Comparison of ENCODE assay signal across 8 mouse cellular contexts in the genomic region with DNA sequence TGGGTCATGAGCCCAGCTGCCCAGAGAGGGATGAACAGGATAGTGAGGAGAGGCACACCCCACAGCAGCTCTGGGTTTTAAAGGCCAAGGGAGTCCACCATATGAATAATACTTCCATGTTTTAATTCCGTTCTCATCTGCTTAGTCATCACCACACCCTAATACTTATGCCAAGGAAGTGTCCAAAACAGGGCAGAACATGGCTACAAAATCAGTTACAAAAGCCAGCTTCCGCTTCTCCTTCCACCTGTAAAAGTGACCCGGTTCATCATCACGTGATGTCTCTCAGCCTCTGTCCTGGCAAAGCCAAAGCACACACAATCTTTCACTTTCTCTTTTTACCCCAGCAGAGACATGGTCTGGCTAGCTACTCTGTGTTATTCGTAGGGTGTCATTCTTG. TPM values are rescaled to one million over a fixed set of nuclear protein-coding genes. Genes with fewer than 3 reads are reported as not detected.
DNase-seq lines count a peak whose midpoint lies in the region.

No protein-coding gene starts in this region.

- DNase-seq in gastrocnemius, adult 18-20 months (ENCODE audit: low spot score) = peak; percentile 33
- DNase-seq in gastrocnemius, postnatal 4 days (ENCODE audit: low spot score in 2 of 2) = no peak
- peak; percentile 28 for DNase-seq in urinary bladder, postnatal 14 days (ENCODE audit: low spot score)
- DNase-seq in urinary bladder, adult 2 months (ENCODE audit: low spot score) = no peak
- peak; percentile 74 for DNase-seq in lung, postnatal 36 days
- no peak for DNase-seq in frontal cortex, adult 2 months (ENCODE audit: extremely low spot score in 1 of 2, low spot score in 1 of 2)
- DNase-seq in testis, postnatal 14 days (ENCODE audit: low spot score) = no peak
- no peak for DNase-seq in layer of hippocampus, postnatal 25 days (ENCODE audit: extremely low spot score in 1 of 2, low spot score in 1 of 2)

RNA-seq across cellular contexts. Expression of a gene that starts 8.9 kb away (rescaled TPM):
- 1 to 10 TPM; 5.2 to 6.1 TPM for total RNA-seq in gastrocnemius, adult 18-20 months (2021)
- total RNA-seq in gastrocnemius, postnatal 4 days (2021) = 10 to 100 TPM; 32.6 to 32.7 TPM
- 16.7 and 17.6 TPM in 2 replicates for polyA plus RNA-seq in urinary bladder, adult 2 months (2012; rRNA removed)
- 20.8 and 21.9 TPM in 2 replicates for polyA plus RNA-seq in frontal cortex, adult 2 months (2012; rRNA removed)
- 10 to 100 TPM; 24.8 to 25.1 TPM for total RNA-seq in layer of hippocampus, postnatal 25 days (2021)

Comparison
In these comparisons a context has a peak if more than half of its experiments do, and no peak if none do; other contexts are left out.
1. DNase-seq: peak in gastrocnemius, adult 18-20 months (single experiment), urinary bladder, postnatal 14 days (single experiment) and lung, postnatal 36 days (single experiment); none in gastrocnemius, postnatal 4 days (0 of 2), urinary bladder, adult 2 months (single experiment), frontal cortex, adult 2 months (0 of 2), testis, postnatal 14 days (single experiment) and layer of hippocampus, postnatal 25 days (0 of 2).